Mouse (Mus musculus): ENCODE data around the gene Gm45140. TPM values are rescaled to one million over a fixed set of nuclear protein-coding genes. Genes with fewer than 3 reads are reported as not detected.

Gene Gm45140
- polyA plus RNA-seq, 1 experiment from 2014 or later: 2.9 TPM

- no peaks in the 10 kb centered on the region for H3K9me3 ChIP-seq
- H3K9ac ChIP-seq: no peak overlapping the region
- no peaks in the 10 kb centered on the region for H3K36me3 ChIP-seq (replicated peaks)
- H3K4me2 ChIP-seq: no peak overlapping the region
- no peak overlapping the region for H3K27ac ChIP-seq
- H3K4me1 ChIP-seq: peaks cover 21% of the 10 kb centered on the region
- ATAC-seq (replicated peaks): no peak
- H3K4me3 ChIP-seq: no peak overlapping the region
- H3K27me3 ChIP-seq (replicated peaks): no peaks in the 10 kb centered on the region
- 87% methylated on average over 4 of the region's 4 CpGs for WGBS
Observed at GRCm38 (mm10) chr6:87807735-87808440, 27.7 kb downstream of the Gm45140 start.

GRCm38 (mm10) chr6:87806857-87807256 lies 28.7 kb downstream of the Gm45140 start:
- H3K27me3 ChIP-seq (replicated peaks): no peaks in the 10 kb centered on the region
- H3K4me2 ChIP-seq: no peak overlapping the region
- WGBS: 64% methylated on average over 2 of the region's 2 CpGs
- H3K4me1 ChIP-seq: peaks cover 15% of the 10 kb centered on the region
- no peak overlapping the region for H3K27ac ChIP-seq
- H3K9ac ChIP-seq: no peak overlapping the region
- no peaks in the 10 kb centered on the region for H3K36me3 ChIP-seq (replicated peaks)
- H3K9me3 ChIP-seq: no peaks in the 10 kb centered on the region
- no peak overlapping the region for H3K4me3 ChIP-seq
- ATAC-seq (replicated peaks): no peak

- Histone ChIP-seq H3K27me3 (replicated peaks) (no peaks in the 10 kb centered on the region), H3K4me3 (no peak overlapping the region), H3K9me3 (no peaks in the 10 kb centered on the region), H3K4me2 (no peak overlapping the region), H3K4me1 (peaks cover 12% of the 10 kb centered on the region), H3K9ac (no peak overlapping the region), H3K36me3 (replicated peaks) (no peaks in the 10 kb centered on the region), H3K27ac (no peak overlapping the region)
- no peak for ATAC-seq (replicated peaks)
- 78% methylated on average over 2 of the region's 2 CpGs for WGBS
Observed at GRCm38 (mm10) chr6:87806028-87806427, 29.6 kb downstream of the Gm45140 start.

- 95% methylated on average over 7 of the region's 7 CpGs for WGBS
- peaks cover 7% of the 10 kb centered on the region for H3K4me1 ChIP-seq
- H3K4me3 ChIP-seq: no peak overlapping the region
- H3K27me3 ChIP-seq (replicated peaks): no peaks in the 10 kb centered on the region
- no peak for ATAC-seq (replicated peaks)
- H3K4me2 ChIP-seq: no peak overlapping the region
- H3K27ac ChIP-seq: no peak overlapping the region
- H3K36me3 ChIP-seq (replicated peaks): no peaks in the 10 kb centered on the region
- H3K9ac ChIP-seq: no peak overlapping the region
- H3K9me3 ChIP-seq: no peaks in the 10 kb centered on the region
Observed at GRCm38 (mm10) chr6:87805448-87805847, 30.1 kb downstream of the Gm45140 start.

GRCm38 (mm10) chr6:87804886-87805285 lies 30.7 kb downstream of the Gm45140 start:
- no peak for ATAC-seq (replicated peaks)
- Histone ChIP-seq H3K4me1 (0 out of 2 replicates have a peak, but pooled peaks cover 2% of the 10 kb centered on the region), H3K27me3 (replicated peaks) (no peaks in the 10 kb centered on the region), H3K4me3 (no peak overlapping the region), H3K36me3 (replicated peaks) (no peaks in the 10 kb centered on the region), H3K27ac (no peak overlapping the region), H3K9ac (no peak overlapping the region), H3K9me3 (no peaks in the 10 kb centered on the region), H3K4me2 (no peak overlapping the region)
- 76% methylated on average over 7 of the region's 7 CpGs for WGBS

GRCm38 (mm10) chr6:87804036-87804435 lies 31.6 kb downstream of the Gm45140 start:
- Histone ChIP-seq H3K9ac (no peak overlapping the region), H3K4me2 (no peak overlapping the region), H3K9me3 (no peaks in the 10 kb centered on the region), H3K4me3 (no peak overlapping the region), H3K36me3 (replicated peaks) (no peaks in the 10 kb centered on the region), H3K27me3 (replicated peaks) (no peaks in the 10 kb centered on the region), H3K27ac (no peak overlapping the region), H3K4me1 (no peaks in the 10 kb centered on the region)
- WGBS: 97% methylated on average over 1 of the region's 1 CpGs
- no peak for ATAC-seq (replicated peaks)

- WGBS: 94% methylated on average over 7 of the region's 7 CpGs
- no peaks in the 10 kb centered on the region for H3K4me1 ChIP-seq
- no peak overlapping the region for H3K4me3 ChIP-seq
- no peaks in the 10 kb centered on the region for H3K9me3 ChIP-seq
- no peaks in the 10 kb centered on the region for H3K27me3 ChIP-seq (replicated peaks)
- ATAC-seq (replicated peaks): no peak
- no peaks in the 10 kb centered on the region for H3K36me3 ChIP-seq (replicated peaks)
- H3K27ac ChIP-seq: no peak overlapping the region
- H3K9ac ChIP-seq: no peak overlapping the region
- no peak overlapping the region for H3K4me2 ChIP-seq
Observed at GRCm38 (mm10) chr6:87802462-87802861, 33.1 kb downstream of the Gm45140 start.

GRCm38 (mm10) chr6:87799576-87799975 lies 36.0 kb downstream of the Gm45140 start:
- Histone ChIP-seq H3K36me3 (replicated peaks) (no peaks in the 10 kb centered on the region), H3K4me1 (no peaks in the 10 kb centered on the region), H3K9ac (no peak overlapping the region), H3K27me3 (replicated peaks) (no peaks in the 10 kb centered on the region), H3K9me3 (no peaks in the 10 kb centered on the region), H3K4me2 (no peak overlapping the region), H3K4me3 (no peak overlapping the region), H3K27ac (no peak overlapping the region)
- ATAC-seq (replicated peaks): no peak
- 94% methylated on average over 6 of the region's 6 CpGs for WGBS

- H3K27me3 ChIP-seq (replicated peaks): no peaks in the 10 kb centered on the region
- no peak overlapping the region for H3K27ac ChIP-seq
- 70% methylated on average over 2 of the region's 2 CpGs for WGBS
- no peak for ATAC-seq (replicated peaks)
- H3K4me3 ChIP-seq: no peak overlapping the region
- H3K9ac ChIP-seq: no peak overlapping the region
- no peaks in the 10 kb centered on the region for H3K9me3 ChIP-seq
- H3K4me1 ChIP-seq: no peaks in the 10 kb centered on the region
- H3K4me2 ChIP-seq: no peak overlapping the region
- peaks cover 3% of the 10 kb centered on the region; the same call in 1 of the 2 replicates for H3K36me3 ChIP-seq (replicated peaks)
Observed at GRCm38 (mm10) chr6:87797321-87797720, 38.3 kb downstream of the Gm45140 start.

- Histone ChIP-seq H3K27me3 (replicated peaks) (no peaks in the 10 kb centered on the region), H3K36me3 (replicated peaks) (peaks cover 9% of the 10 kb centered on the region; the same call in 1 of the 2 replicates), H3K4me3 (no peak overlapping the region), H3K4me2 (no peak overlapping the region), H3K4me1 (no peaks in the 10 kb centered on the region), H3K9ac (no peak overlapping the region), H3K9me3 (no peaks in the 10 kb centered on the region), H3K27ac (no peak overlapping the region)
- no peak for ATAC-seq (replicated peaks)
- WGBS: 89% methylated on average over 6 of the region's 6 CpGs
Observed at GRCm38 (mm10) chr6:87796251-87796880, 39.2 kb downstream of the Gm45140 start.

- H3K36me3 ChIP-seq (replicated peaks): peaks cover 9% of the 10 kb centered on the region; the same call in 1 of the 2 replicates
- H3K9me3 ChIP-seq: no peaks in the 10 kb centered on the region
- H3K9ac ChIP-seq: no peak overlapping the region
- WGBS: 60% methylated on average over 6 of the region's 6 CpGs
- ATAC-seq (replicated peaks): no peak
- H3K4me2 ChIP-seq: no peak overlapping the region
- no peaks in the 10 kb centered on the region for H3K27me3 ChIP-seq (replicated peaks)
- H3K27ac ChIP-seq: no peak overlapping the region
- H3K4me1 ChIP-seq: no peaks in the 10 kb centered on the region
- no peak overlapping the region for H3K4me3 ChIP-seq
Observed at GRCm38 (mm10) chr6:87795385-87796150, 40.0 kb downstream of the Gm45140 start.

- Histone ChIP-seq H3K9ac (no peak overlapping the region), H3K36me3 (replicated peaks) (peaks cover 9% of the 10 kb centered on the region; the same call in 1 of the 2 replicates), H3K27ac (no peak overlapping the region), H3K4me2 (no peak overlapping the region), H3K4me3 (no peak overlapping the region), H3K27me3 (replicated peaks) (no peaks in the 10 kb centered on the region), H3K4me1 (peaks cover 8% of the 10 kb centered on the region), H3K9me3 (no peaks in the 10 kb centered on the region)
- 95% methylated on average over 10 of the region's 10 CpGs for whole genome bisulfite sequencing
- no peak for ATAC-seq (replicated peaks)
Observed at GRCm38 (mm10) chr6:87793821-87794510, 41.6 kb downstream of the Gm45140 start.
